Mouse (Mus musculus) kidney, embryonic 15.5 days (tissue): ENCODE measurements at regions not wholly inside any gene's neighbourhood (a gene's known extent, or its start where the extent isn't known, plus 50 kb on each side); places are given as distances from the start of the nearest gene placed in this dataset.

Source experiments
- ATAC-seq: fragments of 200-750 bp; cut with Nextera tagmentation; replicated peaks from 2 replicates; pipeline ENCODE4 v1.8.0; 2017; ENCODE audit warnings: moderate TSS enrichment; ENCODE audit not compliant: low FRiP score
- H3K27ac ChIP-seq: fragments of 300-500 bp; sonication (generic); 2 replicates; pipeline ENCODE4 v1.5.1; 2015; ENCODE audit warnings: mild to moderate bottlenecking, inconsistent platforms
- H3K27me3 ChIP-seq: fragments of 300-500 bp; sonication (generic); 2 replicates; pipeline ENCODE4 v1.6.1; 2015; ENCODE audit warnings: inconsistent platforms
- H3K36me3 ChIP-seq: fragments of 300-500 bp; sonication (generic); 2 replicates; pipeline ENCODE4 v1.6.1; 2015; ENCODE audit warnings: inconsistent platforms
- H3K4me1 ChIP-seq: fragments of 300-500 bp; sonication (generic); 2 replicates; pipeline ENCODE4 v1.6.1; 2015; ENCODE audit warnings: inconsistent platforms
- H3K4me2 ChIP-seq: fragments of 300-500 bp; sonication (generic); 2 replicates; pipeline ENCODE4 v1.6.1; 2015; ENCODE audit warnings: moderate library complexity, mild to moderate bottlenecking, inconsistent platforms
- H3K4me3 ChIP-seq: fragments of 300-500 bp; sonication (generic); replicated peaks from 2 replicates; pipeline ENCODE4 v1.5.1; 2015; ENCODE audit warnings: mild to moderate bottlenecking, inconsistent platforms
- H3K9ac ChIP-seq: fragments of 300-500 bp; sonication (generic); 2 replicates; pipeline ENCODE4 v1.6.1; 2015; ENCODE audit warnings: mild to moderate bottlenecking, inconsistent platforms
- H3K9me3 ChIP-seq: fragments of 300-500 bp; sonication (generic); replicated peaks from 2 replicates; pipeline ENCODE4 v1.6.1; 2016; ENCODE audit warnings: inconsistent platforms
- WGBS: fragments of 180-500 bp; shearing (Covaris S2); methylation state at CpG from one replicate; pipeline ENCODE4 v1.1.7; 2015; ENCODE audit warnings: mixed read lengths; 5-methylcytosine and 5-hydroxymethylcytosine counted together

DNA sequence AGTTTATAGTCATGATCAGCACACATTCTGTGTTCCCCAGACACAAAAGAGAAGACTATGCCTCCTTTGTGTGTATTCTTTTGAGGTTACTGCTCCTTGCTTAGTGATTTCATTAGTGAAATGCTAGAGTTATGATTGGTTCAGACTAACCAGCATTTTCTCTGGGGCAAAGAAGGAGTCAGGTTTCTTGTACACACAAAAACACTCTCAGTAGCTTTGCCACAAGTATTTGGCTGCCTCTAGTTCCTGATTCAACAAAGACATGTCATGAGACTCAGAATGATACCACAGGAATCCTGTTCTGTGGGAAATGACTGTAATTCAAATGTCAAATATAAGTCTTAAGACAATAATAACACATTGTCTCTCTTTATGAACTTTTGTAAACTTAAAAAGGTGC lies 86.9 kb downstream of the Alx1 start:
- Histone ChIP-seq H3K36me3 (no peaks in the 10 kb centered on the region), H3K4me1 (no peaks in the 10 kb centered on the region), H3K4me3 (no peak overlapping the region), H3K4me2 (no peak overlapping the region), H3K9me3 (no peaks in the 10 kb centered on the region), H3K27ac (no peak overlapping the region), H3K9ac (no peak overlapping the region), H3K27me3 (no peaks in the 10 kb centered on the region)
- no peak for ATAC-seq

GRCm38 (mm10) chr10:102940823-102941519 lies 89.0 kb downstream of the Alx1 start:
- ATAC-seq: no peak
- H3K4me2 ChIP-seq: no peak overlapping the region

DNA sequence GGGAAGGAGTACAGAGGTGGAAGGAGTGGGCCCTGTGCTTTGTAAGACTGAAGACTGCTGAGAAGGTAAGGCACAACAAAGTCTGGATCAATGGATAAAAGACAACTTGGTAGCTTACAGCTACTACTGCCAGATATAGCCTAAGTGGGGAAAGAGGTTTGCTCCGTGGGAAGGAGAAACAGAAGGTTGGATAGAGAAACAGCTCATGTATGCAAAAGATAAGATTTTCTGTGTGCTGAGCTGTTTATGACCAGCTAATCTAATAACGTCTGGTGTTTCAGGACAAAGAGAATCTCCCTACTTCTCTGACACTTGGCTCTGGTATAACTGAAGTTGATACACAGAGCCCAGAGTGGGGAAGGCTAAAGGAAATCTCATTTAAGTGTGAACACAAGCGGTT lies 98.6 kb downstream of the Alx1 start:
- no peak overlapping the region for H3K9ac ChIP-seq
- no peaks in the 10 kb centered on the region for H3K9me3 ChIP-seq
- H3K36me3 ChIP-seq: no peaks in the 10 kb centered on the region
- H3K4me1 ChIP-seq: no peaks in the 10 kb centered on the region
- H3K27ac ChIP-seq: no peak overlapping the region
- ATAC-seq: no peak
- 67% methylated on average over 3 of the region's 3 CpGs for WGBS
- no peak overlapping the region for H3K4me3 ChIP-seq
- H3K4me2 ChIP-seq: no peak overlapping the region
- no peaks in the 10 kb centered on the region for H3K27me3 ChIP-seq

More at GRCm38 (mm10) chr10:102940823-102941519, 89.0 kb downstream of the Alx1 start:
- no peaks in the 10 kb centered on the region for H3K27me3 ChIP-seq
- H3K9ac ChIP-seq: no peak overlapping the region
- no peak overlapping the region for H3K27ac ChIP-seq
- no peaks in the 10 kb centered on the region for H3K36me3 ChIP-seq
- no peak overlapping the region for H3K4me3 ChIP-seq
- H3K9me3 ChIP-seq: no peaks in the 10 kb centered on the region
- no peaks in the 10 kb centered on the region for H3K4me1 ChIP-seq

DNA sequence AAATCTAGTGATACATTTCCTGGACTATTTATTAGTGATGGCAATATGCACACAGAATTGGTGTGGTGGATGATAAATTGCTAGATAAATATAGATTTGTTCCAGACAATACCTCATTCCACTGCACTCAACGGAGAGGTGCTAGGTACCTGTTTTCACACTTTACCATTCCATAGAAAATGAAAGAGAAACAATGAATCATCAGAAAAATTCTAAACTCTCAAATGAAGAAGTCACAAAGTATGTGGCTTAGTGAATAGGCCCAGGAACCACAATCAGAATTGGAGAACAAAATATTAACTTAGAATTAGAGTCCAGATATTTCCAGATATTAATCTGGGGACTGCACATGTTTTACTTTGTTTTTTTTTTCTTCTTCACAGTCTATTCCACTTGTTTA lies 101.4 kb downstream of the Alx1 start:
- H3K27ac ChIP-seq: no peak overlapping the region

GRCm38 (mm10) chr10:102897368-102897767 lies 132.6 kb downstream of the Alx1 start:
- Histone ChIP-seq H3K9me3 (no peaks in the 10 kb centered on the region), H3K27ac (no peak overlapping the region), H3K4me3 (no peak overlapping the region), H3K4me1 (no peaks in the 10 kb centered on the region), H3K9ac (no peak overlapping the region), H3K27me3 (no peaks in the 10 kb centered on the region), H3K4me2 (no peak overlapping the region), H3K36me3 (no peaks in the 10 kb centered on the region)
- no peak for ATAC-seq
- WGBS: 13% methylated on average over 2 of the region's 2 CpGs

More for the DNA sequence above, 101.4 kb downstream of the Alx1 start:
- H3K4me3 ChIP-seq: no peak overlapping the region
- no peaks in the 10 kb centered on the region for H3K9me3 ChIP-seq
- H3K27me3 ChIP-seq: no peaks in the 10 kb centered on the region
- no peak overlapping the region for H3K4me2 ChIP-seq
- 33% methylated on average over 1 of the region's 1 CpGs for WGBS
- no peaks in the 10 kb centered on the region for H3K36me3 ChIP-seq
- no peak overlapping the region for H3K9ac ChIP-seq
- no peak for ATAC-seq
- no peaks in the 10 kb centered on the region for H3K4me1 ChIP-seq

DNA sequence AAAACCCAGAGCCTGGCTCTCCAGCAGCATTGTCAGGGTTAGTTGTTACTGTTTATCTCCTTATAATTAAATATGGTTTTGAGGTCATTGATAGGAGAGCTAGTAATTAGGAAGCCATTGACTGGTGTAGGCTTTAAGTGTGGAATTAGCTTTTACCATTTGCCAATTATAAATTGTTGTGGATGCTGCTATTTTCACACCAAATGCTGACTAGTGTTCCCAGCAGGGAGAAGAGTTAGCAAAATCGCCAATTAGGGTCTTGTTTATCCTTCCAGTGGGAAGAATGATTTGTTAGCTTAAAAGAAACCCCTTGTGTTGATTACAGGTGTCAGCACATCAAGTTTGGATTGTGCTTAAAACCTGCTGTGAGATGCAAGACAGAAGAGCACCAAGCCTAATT lies 134.1 kb downstream of the Alx1 start:
- Histone ChIP-seq H3K9me3 (no peaks in the 10 kb centered on the region), H3K27ac (no peak overlapping the region), H3K4me3 (no peak overlapping the region), H3K4me1 (no peaks in the 10 kb centered on the region), H3K36me3 (no peaks in the 10 kb centered on the region), H3K4me2 (no peak overlapping the region), H3K9ac (no peak overlapping the region), H3K27me3 (no peaks in the 10 kb centered on the region)
- no peak for ATAC-seq
- WGBS: 24% methylated on average over 1 of the region's 1 CpGs

GRCm38 (mm10) chr10:102892373-102892772 lies 137.6 kb downstream of the Alx1 start:
- ATAC-seq: no peak
- H3K27ac ChIP-seq: no peak overlapping the region
- H3K4me3 ChIP-seq: no peak overlapping the region
- no peak overlapping the region for H3K4me2 ChIP-seq
- H3K9ac ChIP-seq: no peak overlapping the region
- H3K4me1 ChIP-seq: no peaks in the 10 kb centered on the region
- WGBS: 92% methylated on average over 3 of the region's 3 CpGs
- H3K9me3 ChIP-seq: no peaks in the 10 kb centered on the region
- no peaks in the 10 kb centered on the region for H3K36me3 ChIP-seq
- H3K27me3 ChIP-seq: no peaks in the 10 kb centered on the region

DNA sequence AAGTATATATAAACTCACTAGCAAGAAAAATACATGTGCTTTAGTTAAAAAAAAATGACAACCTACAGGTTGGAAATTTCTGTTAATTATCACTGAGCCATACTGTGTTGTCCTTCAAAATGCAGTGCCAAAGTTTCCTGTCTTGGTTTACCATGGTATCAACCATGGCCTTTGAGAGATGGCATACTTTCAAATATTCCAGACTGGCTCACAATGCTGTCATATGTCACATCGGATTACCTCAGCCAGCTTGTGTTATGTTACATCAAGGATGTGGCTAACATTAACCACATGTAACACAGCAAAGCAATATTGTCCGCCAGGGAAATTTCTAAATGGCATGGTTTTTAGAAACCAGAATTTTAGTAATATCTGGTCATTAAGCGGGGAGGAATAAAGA lies 140.3 kb downstream of the Alx1 start:
- no peak overlapping the region for H3K27ac ChIP-seq
- H3K4me1 ChIP-seq: no peaks in the 10 kb centered on the region
- no peaks in the 10 kb centered on the region for H3K27me3 ChIP-seq
- H3K4me2 ChIP-seq: no peak overlapping the region
- WGBS: 87% methylated on average over 3 of the region's 3 CpGs
- H3K9ac ChIP-seq: no peak overlapping the region
- no peaks in the 10 kb centered on the region for H3K9me3 ChIP-seq
- H3K4me3 ChIP-seq: no peak overlapping the region
- no peaks in the 10 kb centered on the region for H3K36me3 ChIP-seq
- ATAC-seq: no peak

DNA sequence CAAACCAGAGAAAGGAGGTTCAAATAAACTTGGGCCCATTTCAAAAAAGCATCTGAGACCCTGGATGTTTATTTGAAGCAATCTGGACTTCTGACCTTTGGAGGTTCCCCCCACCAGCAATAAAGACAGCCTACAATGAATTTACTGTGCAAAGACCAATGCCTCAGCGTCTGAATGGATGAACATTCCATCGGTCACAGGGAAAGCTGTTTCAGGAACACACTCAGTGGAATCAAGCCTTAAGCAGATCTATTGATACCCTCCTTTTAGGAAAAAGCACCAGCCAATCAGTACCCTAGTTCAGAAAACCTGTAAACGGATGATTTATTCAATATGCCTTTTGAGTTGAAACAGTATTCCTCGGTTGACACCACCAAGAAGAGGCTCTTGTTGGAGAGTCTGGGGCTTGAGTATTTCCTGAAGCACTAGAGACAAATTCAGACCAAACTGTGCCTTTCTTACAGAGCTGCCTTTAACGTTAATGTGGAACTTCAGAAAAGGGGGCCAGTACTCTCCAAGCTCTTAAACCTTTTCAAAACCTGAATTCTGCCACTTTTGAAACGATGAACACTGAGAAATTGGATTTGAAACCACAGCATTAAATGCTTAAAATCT lies 148.1 kb downstream of the Alx1 start:
- 56% methylated on average over 6 of the region's 6 CpGs for WGBS
- Histone ChIP-seq H3K9ac (no peak overlapping the region), H3K36me3 (no peaks in the 10 kb centered on the region), H3K4me3 (no peak overlapping the region), H3K4me2 (no peak overlapping the region), H3K27me3 (no peaks in the 10 kb centered on the region), H3K27ac (no peak overlapping the region), H3K4me1 (peaks cover 2% of the 10 kb centered on the region; the same call in 1 of the 2 replicates), H3K9me3 (no peaks in the 10 kb centered on the region)
- ATAC-seq: no peak

DNA sequence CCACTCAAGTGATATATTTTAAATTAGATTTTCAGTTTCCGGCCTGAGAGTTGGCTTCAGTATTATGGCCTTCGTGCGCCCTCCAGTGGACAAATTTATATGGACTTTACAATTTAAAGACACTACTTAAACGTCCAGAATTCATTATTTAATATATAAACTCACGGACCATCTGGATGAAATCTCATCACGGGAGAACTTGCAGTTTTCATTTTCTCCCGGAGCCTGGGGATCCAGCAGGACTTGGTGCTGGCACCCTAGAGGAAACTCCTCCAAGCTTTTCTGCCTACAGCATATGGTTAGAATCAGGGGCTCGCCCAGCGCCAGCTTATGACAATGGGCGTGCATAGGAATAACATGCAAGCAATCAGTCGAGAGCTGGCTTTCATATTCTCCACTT lies 152.0 kb downstream of the Alx1 start:
- Histone ChIP-seq H3K4me2 (peak overlapping the region; percentile 44), H3K9ac (no peak overlapping the region), H3K27me3 (no peaks in the 10 kb centered on the region), H3K36me3 (no peaks in the 10 kb centered on the region), H3K27ac (no peak overlapping the region), H3K9me3 (no peaks in the 10 kb centered on the region), H3K4me3 (no peak overlapping the region; the same call in 1 of the 2 replicates), H3K4me1 (peaks cover 2% of the 10 kb centered on the region; the same call in 1 of the 2 replicates)
- ATAC-seq: no peak
- 35% methylated on average over 11 of the region's 11 CpGs for WGBS

DNA sequence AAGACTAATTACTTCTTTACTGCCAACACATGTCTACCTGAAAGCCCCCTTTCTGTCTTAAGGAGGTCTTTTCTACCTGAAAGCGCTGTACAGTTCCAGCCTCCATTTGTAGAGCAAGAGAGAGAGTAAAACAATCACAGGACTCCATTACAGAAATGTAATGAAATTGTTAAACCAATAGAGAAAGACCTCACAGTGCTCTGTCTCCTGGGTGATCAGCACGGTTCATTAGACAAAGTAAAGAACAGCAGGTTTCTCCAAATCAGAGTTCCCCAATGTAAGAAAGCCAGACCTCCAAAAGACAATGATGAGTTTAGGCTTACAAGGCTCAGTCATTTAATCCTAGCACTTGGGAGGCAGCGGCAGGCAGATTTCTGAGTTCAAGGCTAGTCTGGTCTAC lies 153.1 kb downstream of the Alx1 start:
- Histone ChIP-seq H3K9me3 (no peaks in the 10 kb centered on the region), H3K27ac (no peak overlapping the region), H3K4me2 (no peak overlapping the region), H3K27me3 (no peaks in the 10 kb centered on the region), H3K36me3 (no peaks in the 10 kb centered on the region), H3K4me1 (peaks cover 2% of the 10 kb centered on the region; the same call in 1 of the 2 replicates), H3K4me3 (no peak overlapping the region), H3K9ac (no peak overlapping the region)
- 82% methylated on average over 3 of the region's 3 CpGs for WGBS
- ATAC-seq: no peak

GRCm38 (mm10) chr10:102866920-102867319 lies 163.1 kb downstream of the Alx1 start:
- H3K4me2 ChIP-seq: no peak overlapping the region
- no peak overlapping the region for H3K4me3 ChIP-seq
- no peaks in the 10 kb centered on the region for H3K4me1 ChIP-seq
- H3K27ac ChIP-seq: no peak overlapping the region
- no peaks in the 10 kb centered on the region for H3K27me3 ChIP-seq
- ATAC-seq: no peak
- H3K9ac ChIP-seq: no peak overlapping the region
- H3K36me3 ChIP-seq: no peaks in the 10 kb centered on the region
- no peaks in the 10 kb centered on the region for H3K9me3 ChIP-seq
- WGBS: 29% methylated on average over 4 of the region's 4 CpGs
